Mouse (Mus musculus): ENCODE data around the gene Gm43552.
A peak's percentile ranks its signal among the peaks of the same experiment; 100 is the strongest.
"Not testable (repeated sequence)": the region's sequence is repeated elsewhere in the genome, so short reads cannot be mapped to it uniquely, and the experiment has no call there.

The Gm43552 gene

GRCm38 (mm10) chr5:65492716-65493531 lies at the start of gene Gm43552:
Gm43552 (minus strand) TSS chr5:65492833.
- DNase-seq (ENCODE audit: extremely low spot score), result peak; percentile 87

GRCm38 (mm10) chr5:65541889-65542288 lies 49.3 kb upstream of the Gm43552 start:
- no peak for DNase-seq (ENCODE audit: extremely low spot score)

DNA sequence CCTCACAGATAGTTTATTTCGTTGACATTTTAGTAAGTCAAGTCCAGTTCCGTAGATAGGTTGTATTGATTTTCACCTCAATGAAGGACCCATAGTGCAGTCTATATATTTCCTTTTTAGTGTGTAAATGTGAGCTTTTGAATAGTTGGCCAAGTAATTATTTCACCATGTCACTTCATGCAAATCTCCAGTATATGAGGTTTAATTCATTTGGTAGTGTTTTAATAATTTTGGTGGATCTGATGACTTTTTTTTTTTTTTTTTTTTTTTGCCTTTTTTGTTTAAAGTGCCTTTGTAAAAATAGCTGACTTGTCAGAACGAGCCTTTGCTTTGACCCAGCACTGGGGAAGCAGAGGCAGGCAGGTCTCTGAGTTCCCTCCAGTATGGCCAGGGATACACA lies 47.2 kb upstream of the Gm43552 start:
- DNase-seq (ENCODE audit: extremely low spot score), result no peak

DNA sequence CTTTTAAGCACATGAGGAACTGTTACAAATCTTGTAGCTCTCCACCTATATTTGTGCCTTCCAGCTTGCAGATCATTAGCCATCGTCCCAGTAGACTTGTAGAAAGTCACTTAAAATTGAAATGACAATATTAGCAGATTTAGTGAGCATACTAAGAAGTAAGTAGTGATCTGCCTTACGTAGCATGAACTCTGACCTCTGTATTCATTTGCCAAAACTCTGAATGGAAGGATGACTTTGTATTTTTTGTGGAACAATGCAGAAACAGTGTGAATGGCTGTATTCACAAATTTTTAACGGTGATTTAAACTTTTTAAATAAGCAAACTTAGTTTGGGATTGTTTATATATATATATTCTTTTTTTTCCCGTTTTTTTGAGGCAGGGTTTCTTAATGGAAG lies 46.2 kb upstream of the Gm43552 start:
- no peak for DNase-seq (ENCODE audit: extremely low spot score)

GRCm38 (mm10) chr5:65538121-65538520 lies 45.5 kb upstream of the Gm43552 start:
- DNase-seq (ENCODE audit: extremely low spot score), result no peak

- DNase-seq (ENCODE audit: extremely low spot score), result peak; percentile 77
Measured at GRCm38 (mm10) chr5:65537420-65538071, 44.9 kb upstream of the Gm43552 start.

GRCm38 (mm10) chr5:65536751-65537419 lies 44.3 kb upstream of the Gm43552 start, which contains the start of the genes Smim14 and Ube2k:
Smim14 (minus strand) TSS chr5:65537184.
Ube2k (plus strand) TSS chr5:65537233.
- DNase-seq (ENCODE audit: extremely low spot score), result peak; percentile 96

GRCm38 (mm10) chr5:65536068-65536465 lies 43.4 kb upstream of the Gm43552 start:
- DNase-seq (ENCODE audit: extremely low spot score), result not testable (repeated sequence)

DNA sequence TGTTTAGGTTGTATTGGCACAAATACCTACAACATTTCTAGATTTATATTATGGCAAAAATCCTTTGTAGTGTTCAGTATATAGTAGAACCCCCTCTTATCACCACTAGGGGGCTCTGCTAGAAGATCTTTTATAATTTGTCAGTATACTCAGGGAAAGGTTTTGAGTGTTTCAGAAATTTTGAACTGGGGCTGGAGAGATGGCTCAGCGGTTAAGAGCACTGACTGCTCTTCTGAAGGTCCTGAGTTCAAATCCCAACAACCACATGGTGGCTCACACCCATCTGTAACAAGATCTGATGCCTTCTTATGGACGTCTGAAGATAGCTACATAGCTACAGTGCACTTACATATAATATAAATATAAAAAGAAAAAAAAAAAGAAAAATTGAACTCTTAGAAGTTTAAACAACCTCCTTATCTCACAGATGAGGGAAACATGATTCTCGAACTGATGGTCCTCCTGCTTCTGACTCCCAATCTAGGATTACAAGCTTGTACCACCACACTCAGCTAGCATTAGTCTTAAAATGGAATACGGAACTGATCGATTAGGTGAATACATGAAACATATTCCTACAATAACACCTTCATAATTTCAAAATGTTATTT lies 42.9 kb upstream of the Gm43552 start:
- DNase-seq (ENCODE audit: extremely low spot score), result peak; percentile 34

GRCm38 (mm10) chr5:65534496-65534895 lies 41.9 kb upstream of the Gm43552 start:
- no peak for DNase-seq (ENCODE audit: extremely low spot score)

- no peak for DNase-seq (ENCODE audit: extremely low spot score)
Measured at GRCm38 (mm10) chr5:65531283-65531682, 38.6 kb upstream of the Gm43552 start.

DNA sequence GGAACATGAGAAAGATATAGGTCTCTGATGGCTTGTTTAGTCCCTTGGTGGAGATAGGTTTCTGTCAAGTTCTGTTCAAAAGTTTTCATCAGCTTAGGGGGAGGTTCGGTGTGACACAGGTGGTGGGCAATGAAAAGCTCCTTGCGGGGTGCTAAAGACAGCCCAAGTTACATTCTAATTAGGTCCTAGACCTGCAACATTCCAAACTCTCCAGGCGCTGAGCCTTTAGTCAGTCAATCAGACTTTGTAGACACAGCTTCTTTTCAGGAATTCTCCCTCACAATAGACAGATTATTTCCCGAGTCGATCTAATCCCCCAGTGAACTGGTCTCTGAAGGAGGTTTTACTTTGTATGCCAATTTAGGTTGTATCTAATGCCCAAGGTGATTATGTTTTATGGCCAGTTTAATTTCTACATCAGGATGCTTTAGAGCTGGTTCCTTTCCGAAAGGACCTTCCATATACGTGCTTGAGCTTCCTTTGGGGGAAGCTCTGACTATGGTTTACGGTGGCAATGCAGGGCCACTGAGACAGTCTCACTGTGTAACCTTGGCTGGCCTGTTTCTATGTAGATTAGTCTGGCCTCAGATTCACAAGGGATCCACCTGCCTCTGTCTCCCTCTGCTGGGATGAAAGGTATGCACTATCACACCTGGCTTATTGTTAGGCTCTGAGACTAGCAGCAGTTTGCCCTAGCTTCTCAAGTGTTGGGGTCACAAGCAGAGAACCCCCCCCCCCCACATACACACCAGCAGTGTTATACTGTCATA lies 33.2 kb upstream of the Gm43552 start:
- DNase-seq (ENCODE audit: extremely low spot score), result peak; percentile 28

DNA sequence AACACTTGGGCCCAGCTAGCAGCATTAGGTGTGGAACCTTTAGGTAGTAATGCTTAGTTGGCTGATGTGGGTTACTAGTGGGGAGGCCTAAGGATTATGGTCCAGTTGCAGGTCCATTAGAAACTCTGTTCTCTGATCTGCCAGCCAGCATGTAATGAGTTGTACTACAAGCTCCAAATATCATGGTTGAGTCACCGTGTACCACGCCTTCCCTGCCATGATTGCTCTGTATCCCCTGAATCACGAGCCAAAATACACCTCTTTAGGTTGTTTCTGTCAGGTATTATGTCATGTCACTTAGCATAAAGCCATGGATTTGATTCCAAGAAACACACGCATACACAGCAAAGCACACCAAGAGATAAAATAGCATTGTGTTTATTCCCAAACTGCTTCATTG lies 32.2 kb upstream of the Gm43552 start:
- DNase-seq (ENCODE audit: extremely low spot score), result no peak

GRCm38 (mm10) chr5:65521803-65522202 lies 29.2 kb upstream of the Gm43552 start:
- DNase-seq (ENCODE audit: extremely low spot score), result no peak

DNA sequence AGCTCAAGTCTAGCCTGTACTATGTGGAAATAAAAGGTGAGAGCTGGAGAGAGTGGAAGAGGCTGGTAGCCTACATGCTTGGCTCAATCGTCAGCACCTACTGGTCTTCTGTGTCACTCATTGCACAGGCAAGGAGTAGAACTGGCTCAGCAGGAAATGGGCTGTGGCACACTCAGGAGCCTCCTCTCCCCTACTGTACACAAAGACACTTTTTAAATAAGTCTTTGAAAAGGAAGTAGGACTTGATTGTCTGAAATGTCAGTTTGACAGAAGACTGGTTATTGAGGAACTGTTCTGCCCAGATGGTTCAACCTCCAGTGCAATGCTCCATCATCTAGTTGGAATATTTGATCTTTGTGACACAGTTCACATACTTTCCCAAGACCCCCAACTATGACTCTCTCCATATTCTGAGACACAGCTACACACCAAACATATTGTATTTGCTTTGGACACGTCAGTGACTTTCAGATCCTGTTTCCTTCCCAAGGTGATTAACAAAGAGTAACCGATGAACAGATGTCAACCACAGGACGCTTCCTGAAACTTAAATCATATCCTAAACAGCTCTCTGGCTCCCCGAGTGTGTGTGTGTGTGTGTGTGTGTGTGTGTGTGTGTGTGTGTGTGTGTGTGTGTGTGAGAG lies 22.1 kb upstream of the Gm43552 start:
- no peak for DNase-seq (ENCODE audit: extremely low spot score)

GRCm38 (mm10) chr5:65513506-65513905 lies 20.9 kb upstream of the Gm43552 start:
- no peak for DNase-seq (ENCODE audit: extremely low spot score)

DNA sequence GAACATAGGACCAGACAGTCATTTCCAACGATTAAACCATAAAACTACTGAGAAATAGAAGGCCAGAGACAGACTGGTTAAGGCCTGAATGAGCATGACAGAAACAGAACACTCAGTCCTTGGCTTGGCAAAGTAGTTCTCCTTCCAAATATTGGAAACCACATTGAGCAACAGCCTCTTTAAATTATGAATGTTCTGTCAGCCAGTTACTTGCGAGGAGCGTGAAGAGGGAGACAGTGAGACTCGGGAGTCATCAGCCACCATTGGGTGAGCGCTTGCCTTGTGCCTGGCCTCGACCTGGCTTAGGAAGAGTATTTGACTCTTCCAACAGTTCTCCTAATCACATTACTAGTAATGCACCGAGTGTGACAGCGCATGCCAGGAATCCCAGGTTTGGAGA lies 15.8 kb upstream of the Gm43552 start:
- no peak for DNase-seq (ENCODE audit: extremely low spot score)

DNA sequence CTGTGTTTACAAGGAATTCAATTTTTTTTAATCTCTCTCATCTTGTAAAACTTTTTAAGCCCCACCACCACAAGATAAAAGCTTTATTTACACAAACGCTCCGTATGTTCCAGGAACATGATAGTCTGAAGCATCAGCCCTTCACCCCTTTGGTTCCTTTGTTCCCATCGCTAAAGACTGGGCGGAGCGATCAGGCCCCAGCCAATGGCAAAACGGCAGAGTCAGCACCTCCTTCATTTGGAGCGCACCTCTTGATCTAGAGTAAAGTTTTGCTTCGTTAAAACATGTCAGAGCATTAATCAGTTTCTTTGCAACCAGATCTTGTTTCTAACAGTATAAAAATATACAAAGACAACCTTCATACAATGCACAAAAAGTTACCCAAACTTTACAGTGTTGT lies 13.2 kb upstream of the Gm43552 start:
- DNase-seq (ENCODE audit: extremely low spot score), result peak; percentile 27

DNA sequence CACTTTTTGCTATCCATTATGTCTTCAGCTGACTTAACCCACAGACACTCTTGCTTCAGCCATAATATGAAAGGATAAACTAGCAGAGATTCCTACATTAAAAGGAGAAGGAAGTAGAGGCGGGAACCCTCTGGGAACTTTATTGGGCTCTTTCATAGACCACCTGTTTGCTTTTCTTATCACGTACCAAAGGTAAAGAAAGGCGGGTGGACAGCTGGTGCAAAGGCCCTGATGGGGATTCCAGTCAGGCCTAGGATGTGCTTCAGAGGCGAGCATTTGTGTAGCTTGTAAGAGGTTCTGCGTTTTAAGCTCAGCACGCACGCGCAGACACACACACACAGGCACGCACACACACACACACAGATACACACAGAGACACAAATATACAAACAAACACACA lies 8.8 kb upstream of the Gm43552 start:
- DNase-seq (ENCODE audit: extremely low spot score), result no peak

- no peak for DNase-seq (ENCODE audit: extremely low spot score)
Measured at GRCm38 (mm10) chr5:65500231-65500630, 7.6 kb upstream of the Gm43552 start.

All from embryo, embryonic 9.5 days (tissue).